Mouse (Mus musculus) hindbrain, embryonic 16.5 days (tissue): ENCODE measurements around the gene Rufy4. TPM values are rescaled to one million over a fixed set of nuclear protein-coding genes. Genes with fewer than 3 reads are reported as not detected.

Experiments
- ATAC-seq: fragments of 200-750 bp; cut with Nextera tagmentation; 2 replicates; pipeline ENCODE4 v1.8.0; 2017; ENCODE audit warnings: moderate TSS enrichment, moderate library complexity
- H3K27ac ChIP-seq: fragments of 300-500 bp; sonication (generic); 2 replicates; pipeline ENCODE4 v1.5.1; 2014; ENCODE audit warnings: low read depth, mild to moderate bottlenecking, control low read depth, low read length, moderate library complexity
- H3K27me3 ChIP-seq: fragments of 300-500 bp; sonication (generic); replicated peaks from 2 replicates; pipeline ENCODE4 v1.6.1; 2014; ENCODE audit warnings: low read length; ENCODE audit not compliant: control insufficient read depth, insufficient read depth
- H3K36me3 ChIP-seq: fragments of 300-500 bp; sonication (generic); 2 replicates; pipeline ENCODE4 v1.6.1; 2014; ENCODE audit warnings: mild to moderate bottlenecking, low read length, moderate library complexity, mixed read lengths; ENCODE audit not compliant: control insufficient read depth, insufficient read depth
- H3K4me1 ChIP-seq: fragments of 300-500 bp; sonication (generic); 2 replicates; pipeline ENCODE4 v1.6.1; 2014; ENCODE audit warnings: low read depth, low read length; ENCODE audit not compliant: control insufficient read depth, insufficient read depth
- H3K4me2 ChIP-seq: fragments of 300-500 bp; sonication (generic); 2 replicates; pipeline ENCODE4 v1.6.1; 2014; ENCODE audit warnings: mild to moderate bottlenecking, low read length, control low read depth, moderate library complexity
- H3K4me3 ChIP-seq: fragments of 300-500 bp; sonication (generic); 2 replicates; pipeline ENCODE4 v1.5.1; 2014; ENCODE audit warnings: mild to moderate bottlenecking, low read length, control low read depth, moderate library complexity
- H3K9ac ChIP-seq: fragments of 300-500 bp; sonication (generic); 2 replicates; pipeline ENCODE4 v1.6.1; 2014; ENCODE audit warnings: low read depth, mild to moderate bottlenecking, control low read depth, low read length, moderate library complexity
- H3K9me3 ChIP-seq: fragments of 300-500 bp; sonication (generic); 2 replicates; pipeline ENCODE4 v1.6.1; 2014; ENCODE audit warnings: mild to moderate bottlenecking, low read length, moderate library complexity; ENCODE audit not compliant: control insufficient read depth
- WGBS: fragments of 180-500 bp; shearing (Covaris S2); extraction: QIAGEN DNeasy Blood & Tissue Kit; methylation state at CpG from one replicate; pipeline ENCODE4 v1.1.7; 2014; 5-methylcytosine and 5-hydroxymethylcytosine counted together
- polyA plus RNA-seq: library from polyadenylated mRNA; unstranded; fragments of >200 nt; fragmentation: Nextera tagmentation; extraction: Ambion mirVana; gene quantifications from 2 replicates; pipeline ENCODE4 v1.2.1, GENCODE M21; 2015

Rufy4 gene
- polyA plus RNA-seq, 1 experiment from 2014 or later, result 0.14 TPM

- 78% methylated on average over 8 of the region's 8 CpGs for WGBS
- H3K27me3 ChIP-seq, result no peaks in the 10 kb centered on the region
These were observed 5.7 kb downstream of the Rufy4 start for GRCm38 (mm10) chr1:74130883-74131659.

DNA sequence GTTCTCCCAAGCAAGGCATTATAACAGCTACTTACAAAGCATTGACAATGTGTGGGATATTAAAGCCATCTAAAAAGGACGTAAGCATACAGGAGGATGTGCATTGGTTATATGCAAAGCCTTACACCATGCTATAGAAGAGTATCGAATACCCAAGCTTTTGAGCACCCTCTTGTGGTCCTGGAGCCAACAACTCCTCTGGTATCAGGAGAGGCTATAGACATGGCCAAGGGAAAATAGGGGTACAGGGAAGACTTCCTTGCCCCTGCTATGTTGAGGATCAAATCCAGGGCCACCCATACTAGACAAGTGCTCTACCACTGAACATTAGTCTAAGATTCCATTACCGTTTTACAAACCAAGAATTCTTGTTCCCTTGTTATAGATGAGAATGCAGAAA, 6.7 kb downstream of the Rufy4 start:
- 72% methylated on average over 3 of the region's 3 CpGs for WGBS
- Histone ChIP-seq H3K4me1 (no peaks in the 10 kb centered on the region), H3K36me3 (no peaks in the 10 kb centered on the region), H3K27me3 (no peaks in the 10 kb centered on the region), H3K9ac (no peak overlapping the region), H3K9me3 (no peaks in the 10 kb centered on the region), H3K27ac (no peak overlapping the region), H3K4me3 (no peak overlapping the region), H3K4me2 (no peak overlapping the region)
- no peak for ATAC-seq

More at GRCm38 (mm10) chr1:74130883-74131659, 5.7 kb downstream of the Rufy4 start:
- ATAC-seq, result no peak
- Histone ChIP-seq H3K9ac (no peak overlapping the region), H3K4me1 (no peaks in the 10 kb centered on the region), H3K9me3 (no peaks in the 10 kb centered on the region), H3K4me3 (no peak overlapping the region), H3K27ac (no peak overlapping the region), H3K4me2 (no peak overlapping the region), H3K36me3 (no peaks in the 10 kb centered on the region)

DNA sequence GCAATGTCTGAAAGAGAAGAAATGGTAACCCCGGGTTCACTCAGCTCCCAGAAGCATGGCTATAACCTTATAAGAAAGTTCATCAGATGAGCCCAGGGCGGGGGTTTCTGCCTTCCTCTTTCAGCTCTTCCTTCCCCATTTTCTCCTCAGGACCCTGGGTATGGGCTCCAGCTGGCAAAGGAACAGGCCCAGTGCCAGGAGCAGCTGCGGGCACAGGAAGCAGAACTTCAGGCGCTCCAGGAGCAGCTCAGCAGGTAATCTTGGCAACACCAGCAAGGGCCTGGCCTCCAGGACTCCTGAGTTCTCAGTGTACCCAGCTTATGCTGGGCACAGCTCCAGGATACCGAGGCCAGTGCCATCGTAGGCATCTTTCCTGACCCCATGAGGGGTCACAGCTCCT, 8.6 kb downstream of the Rufy4 start:
- Histone ChIP-seq H3K27me3 (no peaks in the 10 kb centered on the region), H3K4me2 (no peak overlapping the region), H3K9ac (no peak overlapping the region), H3K9me3 (no peaks in the 10 kb centered on the region), H3K4me3 (no peak overlapping the region), H3K4me1 (no peaks in the 10 kb centered on the region), H3K36me3 (no peaks in the 10 kb centered on the region), H3K27ac (no peak overlapping the region)
- ATAC-seq, result no peak
- 70% methylated on average over 6 of the region's 6 CpGs for WGBS

GRCm38 (mm10) chr1:74135326-74135950, 10.1 kb downstream of the Rufy4 start:
- no peaks in the 10 kb centered on the region for H3K36me3 ChIP-seq
- no peak overlapping the region for H3K9ac ChIP-seq
- WGBS, result 87% methylated on average over 6 of the region's 6 CpGs
- H3K27me3 ChIP-seq, result no peaks in the 10 kb centered on the region
- no peaks in the 10 kb centered on the region for H3K9me3 ChIP-seq
- no peak overlapping the region for H3K27ac ChIP-seq
- no peak for ATAC-seq
- H3K4me1 ChIP-seq, result no peaks in the 10 kb centered on the region
- H3K4me2 ChIP-seq, result no peak overlapping the region
- H3K4me3 ChIP-seq, result no peak overlapping the region

DNA sequence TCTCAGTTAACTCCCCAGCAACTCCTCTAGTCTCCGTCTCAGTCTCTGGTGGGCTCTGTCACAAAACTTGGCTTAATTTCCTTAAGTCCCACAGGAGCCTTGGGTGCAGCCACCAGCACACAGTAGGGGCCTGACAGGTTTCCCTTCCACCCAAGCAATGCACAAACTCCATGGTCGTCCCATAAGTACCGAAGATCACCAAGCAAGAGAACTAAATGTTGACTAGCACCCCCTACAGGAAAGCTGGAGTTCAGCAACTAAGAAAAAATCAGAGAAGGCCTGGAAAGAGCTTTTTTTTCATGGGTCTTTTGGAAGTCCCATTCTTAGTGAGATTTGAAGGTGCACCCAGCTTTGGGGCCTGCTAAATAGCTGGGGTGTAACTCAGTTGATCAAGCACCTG, 14.1 kb downstream of the Rufy4 start:
- ATAC-seq, result no peak
- H3K9ac ChIP-seq, result no peak overlapping the region
- H3K4me2 ChIP-seq, result no peak overlapping the region
- H3K4me3 ChIP-seq, result no peak overlapping the region
- H3K36me3 ChIP-seq, result no peaks in the 10 kb centered on the region
- H3K9me3 ChIP-seq, result no peaks in the 10 kb centered on the region
- no peaks in the 10 kb centered on the region for H3K4me1 ChIP-seq
- no peaks in the 10 kb centered on the region for H3K27me3 ChIP-seq
- no peak overlapping the region for H3K27ac ChIP-seq
- 66% methylated on average over 3 of the region's 3 CpGs for WGBS

GRCm38 (mm10) chr1:74141781-74142180, 16.4 kb downstream of the Rufy4 start:
- ATAC-seq, result no peak
- WGBS, result 81% methylated on average over 8 of the region's 8 CpGs
- Histone ChIP-seq H3K4me1 (no peaks in the 10 kb centered on the region), H3K36me3 (no peaks in the 10 kb centered on the region), H3K27ac (no peak overlapping the region), H3K9ac (no peak overlapping the region), H3K4me3 (no peak overlapping the region), H3K4me2 (no peak overlapping the region), H3K9me3 (no peaks in the 10 kb centered on the region), H3K27me3 (no peaks in the 10 kb centered on the region)

GRCm38 (mm10) chr1:74149106-74149885, 24.0 kb downstream of the Rufy4 start:
- Histone ChIP-seq H3K27ac (no peak overlapping the region), H3K4me2 (no peak overlapping the region), H3K9ac (no peak overlapping the region), H3K36me3 (no peaks in the 10 kb centered on the region), H3K27me3 (no peaks in the 10 kb centered on the region), H3K4me1 (no peaks in the 10 kb centered on the region), H3K4me3 (no peak overlapping the region), H3K9me3 (no peaks in the 10 kb centered on the region)
- WGBS, result 89% methylated on average over 6 of the region's 6 CpGs
- ATAC-seq, result no peak

- Histone ChIP-seq H3K4me1 (no peaks in the 10 kb centered on the region), H3K27me3 (no peaks in the 10 kb centered on the region), H3K4me2 (no peak overlapping the region), H3K36me3 (no peaks in the 10 kb centered on the region), H3K4me3 (no peak overlapping the region), H3K27ac (no peak overlapping the region), H3K9me3 (no peaks in the 10 kb centered on the region), H3K9ac (no peak overlapping the region)
- 73% methylated on average over 3 of the region's 3 CpGs for WGBS
- no peak for ATAC-seq
These were observed 24.8 kb downstream of the Rufy4 start for GRCm38 (mm10) chr1:74150101-74150500.

DNA sequence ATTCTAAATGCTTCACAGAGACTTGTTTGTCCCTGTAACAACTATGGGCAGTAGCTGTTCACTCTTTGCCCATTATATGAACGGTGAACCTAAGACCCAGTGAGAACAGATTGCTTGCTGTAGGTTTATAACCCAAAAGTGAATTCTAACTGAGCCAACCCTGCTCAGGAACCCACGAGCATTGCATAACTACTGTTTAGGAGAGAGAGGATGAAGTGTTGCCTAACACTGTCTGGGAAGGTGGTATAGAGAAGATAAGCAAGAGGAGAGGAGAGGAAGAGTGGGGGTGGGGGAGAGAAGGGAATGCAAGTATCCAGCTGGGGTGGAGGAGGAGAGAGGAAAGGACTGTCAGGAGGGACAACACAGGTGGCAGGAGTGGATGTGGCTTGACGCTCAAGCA, 25.8 kb downstream of the Rufy4 start:
- Histone ChIP-seq H3K27me3 (no peaks in the 10 kb centered on the region), H3K9ac (no peak overlapping the region), H3K4me2 (no peak overlapping the region), H3K36me3 (no peaks in the 10 kb centered on the region), H3K4me1 (no peaks in the 10 kb centered on the region), H3K9me3 (no peaks in the 10 kb centered on the region), H3K27ac (no peak overlapping the region), H3K4me3 (no peak overlapping the region)
- WGBS, result 81% methylated on average over 3 of the region's 3 CpGs
- ATAC-seq, result no peak
